Mouse (Mus musculus): ENCODE measurements around the gene Creb5.
"Not testable (repeated sequence)": the region's sequence is repeated elsewhere in the genome, so short reads cannot be mapped to it uniquely, and the experiment has no call there.

Gene Creb5

DNA sequence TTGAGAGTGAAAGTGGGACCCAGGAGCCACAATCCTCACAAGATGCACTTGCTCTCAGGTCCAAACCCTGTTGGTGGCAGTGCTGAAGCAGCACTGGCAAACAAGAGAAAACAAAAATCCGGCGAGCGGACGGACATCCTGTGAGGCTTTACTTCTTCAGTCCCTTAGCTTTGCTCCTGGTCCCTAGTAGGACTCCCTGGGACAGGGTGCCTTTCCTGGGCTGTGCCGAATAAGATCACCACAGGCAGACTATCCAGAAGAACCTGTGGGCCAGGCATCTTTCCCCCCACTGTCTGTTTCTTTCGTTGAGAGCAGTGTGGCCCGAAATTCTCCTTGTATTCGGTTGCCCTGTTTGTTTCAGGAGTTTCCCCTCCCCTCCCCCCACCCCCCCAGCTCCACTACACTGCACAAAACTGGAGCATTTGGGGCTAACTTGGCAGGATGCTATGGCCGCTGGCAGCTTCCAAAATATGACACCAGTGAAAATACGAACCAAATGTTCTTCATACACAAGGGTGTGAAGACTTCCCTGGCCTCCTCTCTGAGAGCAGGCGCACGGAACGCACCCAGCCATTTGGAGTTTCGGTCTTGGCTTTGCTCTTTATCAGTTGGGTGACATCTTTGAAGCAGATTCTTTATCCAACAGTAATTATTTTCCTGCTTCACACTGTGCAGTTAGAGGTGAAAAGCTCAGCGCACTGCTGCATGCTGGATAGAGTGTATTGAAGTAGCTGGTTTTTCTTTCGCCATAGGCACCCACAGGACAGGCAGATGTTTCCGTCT lies 32.7 kb downstream of the Creb5 start:
- no peak for DNase-seq (ENCODE audit: low read depth, low spot score)

DNA sequence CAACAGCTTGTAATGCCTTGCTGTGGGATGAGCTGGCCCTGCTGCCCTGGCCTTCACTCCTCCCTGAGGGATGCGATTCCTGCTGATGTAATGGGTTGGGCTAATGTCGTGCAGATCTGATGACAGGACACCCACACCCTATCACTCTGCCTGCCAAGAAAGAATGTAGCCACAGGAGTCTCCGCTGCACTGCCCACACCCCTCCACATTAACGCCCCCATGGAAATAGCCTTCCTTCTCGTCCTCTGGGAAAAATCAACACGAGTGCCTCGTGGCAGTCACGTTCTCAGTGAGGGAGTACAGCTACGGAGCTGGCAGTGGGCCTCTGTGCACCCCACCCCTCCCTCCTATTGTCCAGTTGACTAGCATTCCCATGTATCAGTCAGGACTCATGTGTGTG lies 50.3 kb downstream of the Creb5 start:
- peak; percentile 1 for DNase-seq (ENCODE audit: low read depth, low spot score)

GRCm38 (mm10) chr6:53352311-53352960 lies 65.4 kb downstream of the Creb5 start:
- DNase-seq (ENCODE audit: low read depth, low spot score), result no peak

DNA sequence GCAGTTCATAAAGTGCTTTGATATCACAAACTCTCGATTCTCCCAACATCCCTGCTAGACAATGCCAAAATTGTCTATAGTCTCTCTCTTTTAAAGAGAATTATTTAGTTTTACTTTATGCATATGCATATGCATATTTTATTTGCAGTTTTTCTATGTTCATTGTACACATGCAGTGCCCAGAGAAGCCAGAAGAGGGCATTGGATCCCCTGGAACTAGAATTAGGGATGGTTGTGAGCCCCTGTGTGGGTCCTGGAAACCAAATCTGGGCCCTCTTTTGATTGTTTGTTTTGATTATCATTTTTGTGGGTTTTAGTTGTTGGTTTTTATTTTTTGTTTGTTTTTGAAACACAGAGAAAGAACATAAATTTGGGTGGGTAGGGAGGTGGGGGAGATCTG lies 69.3 kb downstream of the Creb5 start:
- DNase-seq (ENCODE audit: low read depth, low spot score), result no peak

DNA sequence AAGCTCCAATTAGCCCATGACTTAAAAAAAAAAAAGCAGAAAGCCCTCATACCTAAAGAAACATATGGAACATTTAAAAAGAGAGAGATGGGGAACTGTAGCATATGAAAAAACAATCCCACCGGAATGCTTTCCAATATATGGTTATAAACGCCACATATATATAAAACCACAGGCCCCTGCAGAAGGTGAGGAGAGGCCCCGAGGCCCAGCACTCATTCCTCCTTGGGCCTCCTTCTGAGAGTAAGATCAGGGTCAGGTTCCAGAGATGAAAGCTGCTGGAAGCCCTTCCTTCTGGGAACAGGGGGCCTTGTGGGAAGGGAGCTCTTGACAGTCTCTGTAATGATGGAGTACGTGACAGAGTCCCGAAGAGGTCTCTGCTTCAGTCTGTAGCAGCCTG lies 76.5 kb downstream of the Creb5 start:
- DNase-seq (ENCODE audit: low read depth, low spot score), result no peak

DNA sequence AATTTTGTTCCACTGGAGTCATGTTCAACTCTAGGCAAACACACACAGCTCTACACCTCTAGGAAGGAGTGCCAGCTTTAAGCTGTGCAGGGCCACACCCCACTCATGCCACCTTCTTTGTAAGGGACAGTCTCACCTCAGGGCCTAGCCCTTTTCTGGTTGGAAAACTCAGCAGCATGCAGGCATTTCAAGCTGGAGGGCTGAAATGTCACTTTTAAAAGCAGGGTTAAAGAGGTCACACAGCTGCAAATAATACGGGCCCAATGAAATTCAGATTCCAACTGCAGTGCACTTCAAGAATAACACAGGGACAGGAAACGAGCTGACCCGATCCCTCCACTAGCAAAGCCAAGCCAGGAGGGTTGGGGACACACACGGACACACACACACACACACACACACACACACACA lies 76.9 kb downstream of the Creb5 start:
- no peak for DNase-seq (ENCODE audit: low read depth, low spot score)

- no peak for DNase-seq (ENCODE audit: low read depth, low spot score)
These were observed 82.1 kb downstream of the Creb5 start for GRCm38 (mm10) chr6:53369147-53369546.

DNA sequence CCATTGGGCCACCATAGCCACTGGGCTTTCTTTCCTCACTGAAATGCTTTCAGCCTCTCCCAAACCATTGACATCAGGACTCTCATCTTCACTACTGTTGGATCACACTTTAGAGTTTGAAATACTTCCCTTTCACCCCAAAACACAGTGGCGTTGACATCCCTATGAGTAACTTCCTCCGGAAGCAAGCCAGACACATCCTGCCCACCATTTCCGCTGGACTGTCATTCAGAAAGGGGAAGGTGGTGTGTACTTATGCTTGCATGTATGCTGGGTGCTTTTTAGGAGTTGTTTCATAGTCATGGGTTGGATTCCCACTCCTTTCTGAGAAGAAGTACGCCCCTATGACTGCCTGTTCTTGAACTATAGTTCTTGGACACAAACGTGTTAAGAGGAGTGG lies 82.9 kb downstream of the Creb5 start:
- no peak for DNase-seq (ENCODE audit: low read depth, low spot score)

GRCm38 (mm10) chr6:53371962-53372361 lies 84.9 kb downstream of the Creb5 start:
- no peak for DNase-seq (ENCODE audit: low read depth, low spot score)

- DNase-seq (ENCODE audit: low read depth, low spot score), result no peak
These were observed 87.4 kb downstream of the Creb5 start for GRCm38 (mm10) chr6:53374315-53374941.

GRCm38 (mm10) chr6:53389277-53389676 lies 102.2 kb downstream of the Creb5 start:
- DNase-seq (ENCODE audit: low read depth, low spot score), result no peak

- DNase-seq (ENCODE audit: low read depth, low spot score), result peak; percentile 11
These were observed 103.3 kb downstream of the Creb5 start for GRCm38 (mm10) chr6:53390413-53390812.

DNA sequence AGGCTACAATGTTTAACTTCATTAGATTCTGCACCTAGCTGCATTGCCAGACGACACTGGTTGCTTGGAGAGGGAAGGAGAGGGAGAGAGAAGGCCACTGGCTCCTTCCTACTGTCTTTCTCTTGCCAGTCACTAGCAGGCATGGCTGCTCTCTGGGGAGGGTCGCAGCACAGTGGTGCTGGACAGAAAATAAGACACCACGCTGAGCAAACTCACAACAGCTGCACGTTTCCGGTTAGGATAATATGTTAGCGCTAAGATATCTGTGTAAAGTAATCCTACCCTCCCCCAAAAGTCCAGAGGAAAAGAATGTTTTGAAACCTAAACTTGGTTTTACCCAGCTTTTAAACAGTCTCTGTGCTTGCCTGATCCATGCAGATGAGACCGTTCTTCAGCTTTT lies 107.0 kb downstream of the Creb5 start:
- DNase-seq (ENCODE audit: low read depth, low spot score), result no peak

GRCm38 (mm10) chr6:53395208-53395607 lies 108.1 kb downstream of the Creb5 start:
- no peak for DNase-seq (ENCODE audit: low read depth, low spot score)

DNA sequence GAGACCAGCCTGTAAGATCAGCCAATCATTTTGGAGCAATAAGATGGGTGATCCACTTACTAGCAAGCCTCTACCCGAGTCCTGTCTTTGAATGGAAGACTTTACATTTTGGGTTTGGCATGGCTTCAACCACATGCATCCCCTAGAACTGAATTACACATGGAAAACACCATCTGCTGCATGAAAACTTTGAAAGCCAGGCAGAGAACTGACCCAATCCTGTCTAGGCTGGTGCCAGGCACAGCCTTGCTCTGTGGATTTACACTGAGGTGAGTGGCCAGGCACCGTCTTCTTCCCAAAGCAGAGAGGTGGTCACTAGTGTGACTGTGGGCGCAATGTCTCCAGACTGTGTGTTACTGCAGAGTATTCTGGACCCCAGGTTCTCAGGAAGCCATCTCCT lies 109.4 kb downstream of the Creb5 start:
- no peak for DNase-seq (ENCODE audit: low read depth, low spot score)

DNA sequence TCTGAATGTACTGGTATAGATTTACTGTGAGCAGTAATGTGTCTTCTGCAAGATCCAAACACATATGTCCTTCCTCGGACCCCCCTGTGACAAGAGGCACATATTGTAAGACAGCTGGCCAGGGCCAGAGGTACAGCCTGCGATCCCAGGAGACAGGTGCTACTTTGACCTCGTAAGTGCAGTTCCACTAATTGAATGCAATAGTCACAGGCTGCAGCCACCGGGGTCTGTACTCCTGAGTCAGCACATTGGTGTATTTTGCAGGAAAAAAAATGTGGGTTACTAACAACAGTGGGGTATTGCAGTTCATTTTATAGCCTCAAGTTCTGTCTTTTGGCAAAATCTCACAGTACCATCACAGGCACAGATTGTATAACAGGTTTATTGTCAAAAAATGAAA lies 110.7 kb downstream of the Creb5 start:
- no peak for DNase-seq (ENCODE audit: low read depth, low spot score)

GRCm38 (mm10) chr6:53398297-53399140 lies 111.4 kb downstream of the Creb5 start:
- DNase-seq (ENCODE audit: low read depth, low spot score), result no peak

DNA sequence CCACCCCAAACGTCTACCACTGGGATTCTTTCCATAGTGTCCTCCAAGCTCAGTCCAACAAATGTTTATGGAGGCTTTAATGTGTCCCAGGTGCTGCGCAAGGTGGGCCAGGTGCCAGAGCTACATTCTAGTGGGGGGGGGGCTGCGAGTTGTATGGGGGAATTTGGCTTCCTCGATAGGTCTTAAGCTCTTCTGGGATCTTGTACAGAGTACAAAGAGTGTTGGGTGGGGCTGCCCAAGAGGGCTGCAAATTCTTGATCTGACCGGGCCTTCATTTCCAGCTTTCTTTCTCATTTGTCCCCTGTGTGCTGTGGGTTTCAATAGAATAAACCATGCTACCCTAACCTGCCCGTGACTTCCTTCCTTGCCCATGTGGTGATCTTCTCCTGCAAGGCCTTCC lies 114.3 kb downstream of the Creb5 start:
- no peak for DNase-seq (ENCODE audit: low read depth, low spot score)

DNA sequence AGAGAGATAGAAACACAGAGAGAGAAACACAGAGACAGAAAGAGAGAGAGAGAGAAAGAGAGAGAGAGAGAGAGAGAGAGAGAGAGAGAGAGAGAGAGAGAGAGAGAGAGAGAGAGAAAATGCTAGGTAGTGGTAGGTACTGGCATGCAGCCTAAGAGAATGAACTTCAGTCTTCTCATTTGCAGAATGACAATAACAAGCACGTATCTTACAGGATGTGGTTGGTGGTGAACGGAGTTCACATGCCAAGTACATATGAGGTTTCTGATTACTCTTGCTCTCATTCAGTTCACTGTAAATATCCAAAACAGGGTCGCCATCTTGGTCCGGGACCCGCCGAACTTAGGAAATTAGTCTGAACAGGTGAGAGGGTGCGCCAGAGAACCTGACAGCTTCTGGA lies 115.5 kb downstream of the Creb5 start:
- not testable (repeated sequence) for DNase-seq (ENCODE audit: low read depth, low spot score)

DNA sequence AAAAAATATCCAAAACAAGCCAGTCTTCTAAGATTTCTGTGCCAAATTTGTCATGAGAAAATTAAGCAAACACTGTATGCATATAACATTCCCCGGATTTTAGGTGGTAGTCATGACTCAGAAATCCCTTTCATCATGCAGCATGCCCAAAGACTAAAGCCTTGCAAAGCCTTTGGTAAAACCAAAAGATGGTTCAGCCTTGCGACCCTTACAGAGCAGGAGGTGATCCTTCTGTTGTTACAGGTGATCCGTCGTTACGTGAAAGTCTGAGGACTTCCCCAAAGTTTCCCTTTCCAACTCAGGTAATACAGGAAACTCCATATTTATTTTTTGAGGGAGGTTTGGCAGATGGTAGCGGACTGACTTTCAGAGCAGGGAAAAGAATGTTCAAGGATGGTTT lies 122.1 kb downstream of the Creb5 start:
- DNase-seq (ENCODE audit: low read depth, low spot score), result no peak

- DNase-seq (ENCODE audit: low read depth, low spot score), result no peak
These were observed 134.3 kb downstream of the Creb5 start for GRCm38 (mm10) chr6:53421345-53421744.

DNA sequence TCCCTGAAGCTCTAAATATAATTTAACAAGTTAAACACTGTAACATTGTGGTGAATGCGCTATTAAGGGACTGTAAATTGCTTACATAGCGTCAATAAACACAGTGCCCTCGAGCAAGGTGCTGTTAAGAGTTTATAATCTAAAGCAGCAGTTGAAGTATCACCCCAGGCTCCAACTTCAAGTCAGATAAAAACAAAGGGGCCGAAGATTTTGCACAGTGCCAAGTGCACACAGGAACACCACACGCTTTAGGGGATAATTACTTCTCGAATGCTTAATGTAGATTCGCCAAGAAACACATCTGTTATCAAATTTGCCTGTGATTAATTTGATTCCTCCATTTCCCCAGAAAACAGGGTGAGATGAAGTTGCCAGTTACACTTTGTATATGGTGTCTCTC lies 142.3 kb downstream of the Creb5 start:
- DNase-seq (ENCODE audit: low read depth, low spot score), result no peak

Measured in ZHBTc4 (cell line).